Mouse (Mus musculus): ENCODE data around the gene Ccdc83. TPM values are rescaled to one million over a fixed set of nuclear protein-coding genes. Genes with fewer than 3 reads are reported as not detected.

Gene Ccdc83
- polyA plus RNA-seq, 1 experiment: not detected

DNA sequence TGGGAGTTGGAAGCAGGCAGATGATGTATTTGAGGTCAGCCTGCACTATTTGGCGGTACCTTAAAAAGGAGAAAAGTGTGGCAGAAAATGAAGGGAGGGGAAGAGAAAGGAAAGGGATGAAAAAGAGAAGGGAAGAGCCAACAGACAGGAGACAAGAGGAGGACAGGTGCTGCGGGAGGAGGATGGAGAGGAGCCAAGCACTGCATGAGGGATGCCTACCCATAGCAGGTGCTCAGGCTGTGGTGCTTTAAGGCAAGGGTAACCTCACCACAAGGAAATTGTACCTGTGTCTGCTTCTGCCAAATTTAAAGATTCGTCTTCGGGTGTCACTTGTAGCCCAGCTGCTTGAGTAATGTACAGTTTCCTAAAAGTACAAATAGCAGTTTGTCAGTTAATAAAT is 37.5 kb downstream of the Ccdc83 start:
- no peak overlapping the region for H3K4me3 ChIP-seq (ENCODE audit: low read depth, low read length)
- H3K36me3 ChIP-seq (ENCODE audit: control insufficient read depth, insufficient read depth, low read length, poor library complexity, severe bottlenecking): no peaks in the 10 kb centered on the region
- no peak overlapping the region for H3K27ac ChIP-seq (ENCODE audit: insufficient read depth, low read length)
- H3K27me3 ChIP-seq (ENCODE audit: control insufficient read depth, insufficient read depth, low read length, poor library complexity, severe bottlenecking): no peaks in the 10 kb centered on the region
- H3K9ac ChIP-seq (ENCODE audit: low read depth, poor library complexity, severe bottlenecking): no peak overlapping the region
- no peaks in the 10 kb centered on the region for H3K9me3 ChIP-seq (replicated peaks; ENCODE audit: control insufficient read depth, insufficient read depth, low read length, poor library complexity, severe bottlenecking)
- H3K4me1 ChIP-seq (ENCODE audit: control insufficient read depth, insufficient read depth, low read length): no peaks in the 10 kb centered on the region
- TF ChIP-seq CTCF (IDR thresholded peaks at IDR 0.05; ENCODE audit: low read depth, low read length): no peak
- TF ChIP-seq EP300 (IDR thresholded peaks at IDR 0.05; ENCODE audit: insufficient read depth, low read depth, low read length): no peak
- TF ChIP-seq POLR2A (IDR thresholded peaks at IDR 0.05; ENCODE audit: insufficient read depth, low read length): no peak

DNA sequence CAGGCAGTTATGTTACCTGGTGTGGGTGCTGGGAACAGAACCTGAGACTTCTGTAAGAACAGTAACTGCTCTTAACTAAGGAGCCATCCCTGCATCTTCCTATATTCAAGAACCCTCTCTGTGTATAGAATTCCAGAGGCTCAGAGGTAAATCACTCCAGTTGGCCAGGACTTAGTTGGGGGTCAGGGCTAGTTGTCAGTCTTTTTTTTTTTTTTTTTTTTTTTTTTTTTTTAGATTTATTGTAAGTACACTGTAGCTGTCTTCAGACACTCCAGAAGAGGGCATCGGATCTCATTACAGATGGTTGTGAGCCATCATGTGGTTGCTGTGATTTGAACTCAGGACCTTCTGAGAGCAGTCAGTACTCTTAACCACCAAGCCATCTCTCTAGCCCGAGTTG is 44.1 kb downstream of the Ccdc83 start:
- no peak overlapping the region for H3K27ac ChIP-seq (ENCODE audit: insufficient read depth, low read length)
- no peaks in the 10 kb centered on the region for H3K36me3 ChIP-seq (ENCODE audit: control insufficient read depth, insufficient read depth, low read length, poor library complexity, severe bottlenecking)
- no peak for TF ChIP-seq POLR2A (IDR thresholded peaks at IDR 0.05; ENCODE audit: insufficient read depth, low read length)
- TF ChIP-seq CTCF (IDR thresholded peaks at IDR 0.05; ENCODE audit: low read depth, low read length): no peak
- TF ChIP-seq EP300 (IDR thresholded peaks at IDR 0.05; ENCODE audit: insufficient read depth, low read depth, low read length): no peak
- no peak overlapping the region for H3K4me3 ChIP-seq (ENCODE audit: low read depth, low read length)
- H3K9me3 ChIP-seq (replicated peaks; ENCODE audit: control insufficient read depth, insufficient read depth, low read length, poor library complexity, severe bottlenecking): no peaks in the 10 kb centered on the region
- no peak overlapping the region for H3K9ac ChIP-seq (ENCODE audit: low read depth, poor library complexity, severe bottlenecking)
- no peaks in the 10 kb centered on the region for H3K4me1 ChIP-seq (ENCODE audit: control insufficient read depth, insufficient read depth, low read length)
- no peaks in the 10 kb centered on the region for H3K27me3 ChIP-seq (ENCODE audit: control insufficient read depth, insufficient read depth, low read length, poor library complexity, severe bottlenecking)

DNA sequence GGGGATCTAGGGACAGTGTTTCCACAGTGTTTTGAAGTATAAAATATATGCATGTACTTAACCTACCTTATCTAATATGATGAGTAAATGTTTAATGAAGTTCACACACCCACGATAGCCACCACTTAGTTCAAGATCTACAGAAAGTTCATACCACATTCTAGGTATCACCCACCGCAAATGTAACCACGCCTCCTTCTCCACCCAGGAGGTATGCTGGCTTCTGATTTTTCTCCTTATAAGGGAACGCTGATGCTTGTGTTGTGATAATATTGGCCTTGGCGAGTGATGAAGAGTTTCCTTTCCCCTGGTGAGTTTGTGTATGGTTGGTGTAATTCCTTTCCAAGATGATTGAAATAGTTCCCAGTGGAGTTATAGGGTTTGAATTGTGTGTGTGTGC is 47.5 kb downstream of the Ccdc83 start:
- TF ChIP-seq EP300 (IDR thresholded peaks at IDR 0.05; ENCODE audit: insufficient read depth, low read depth, low read length): no peak
- TF ChIP-seq POLR2A (IDR thresholded peaks at IDR 0.05; ENCODE audit: insufficient read depth, low read length): no peak
- TF ChIP-seq CTCF (IDR thresholded peaks at IDR 0.05; ENCODE audit: low read depth, low read length): no peak
- H3K4me3 ChIP-seq (ENCODE audit: low read depth, low read length): no peak overlapping the region
- no peaks in the 10 kb centered on the region for H3K9me3 ChIP-seq (replicated peaks; ENCODE audit: control insufficient read depth, insufficient read depth, low read length, poor library complexity, severe bottlenecking)
- H3K4me1 ChIP-seq (ENCODE audit: control insufficient read depth, insufficient read depth, low read length): no peaks in the 10 kb centered on the region
- no peak overlapping the region for H3K27ac ChIP-seq (ENCODE audit: insufficient read depth, low read length)
- no peak overlapping the region for H3K9ac ChIP-seq (ENCODE audit: low read depth, poor library complexity, severe bottlenecking)
- no peaks in the 10 kb centered on the region for H3K36me3 ChIP-seq (ENCODE audit: control insufficient read depth, insufficient read depth, low read length, poor library complexity, severe bottlenecking)
- no peaks in the 10 kb centered on the region for H3K27me3 ChIP-seq (ENCODE audit: control insufficient read depth, insufficient read depth, low read length, poor library complexity, severe bottlenecking)

DNA sequence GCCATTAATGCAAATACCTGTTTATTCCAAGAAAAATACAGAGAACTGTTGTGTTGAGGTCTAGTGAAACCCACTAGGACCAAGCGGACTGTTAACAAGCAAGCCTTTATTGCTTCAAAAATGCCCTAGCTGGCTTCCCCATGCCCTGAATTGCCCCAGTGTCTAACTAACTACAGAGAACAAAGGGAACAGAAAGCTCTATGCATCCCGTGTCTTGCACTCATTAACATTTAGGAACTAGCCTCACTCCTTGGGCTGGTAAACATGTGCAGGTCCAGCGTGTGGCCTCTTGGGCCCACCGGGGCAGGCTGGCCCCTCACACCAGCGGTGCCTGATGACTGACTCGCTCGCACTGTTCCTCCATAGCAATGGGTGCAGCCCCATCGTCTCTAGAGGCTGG is 49.1 kb downstream of the Ccdc83 start:
- H3K9me3 ChIP-seq (replicated peaks; ENCODE audit: control insufficient read depth, insufficient read depth, low read length, poor library complexity, severe bottlenecking): no peaks in the 10 kb centered on the region
- no peaks in the 10 kb centered on the region for H3K4me1 ChIP-seq (ENCODE audit: control insufficient read depth, insufficient read depth, low read length)
- no peak overlapping the region for H3K4me3 ChIP-seq (ENCODE audit: low read depth, low read length)
- TF ChIP-seq POLR2A (IDR thresholded peaks at IDR 0.05; ENCODE audit: insufficient read depth, low read length) (no peak), EP300 (IDR thresholded peaks at IDR 0.05; ENCODE audit: insufficient read depth, low read depth, low read length) (no peak), CTCF (IDR thresholded peaks at IDR 0.05; ENCODE audit: low read depth, low read length) (no peak)
- no peak overlapping the region for H3K27ac ChIP-seq (ENCODE audit: insufficient read depth, low read length)
- H3K27me3 ChIP-seq (ENCODE audit: control insufficient read depth, insufficient read depth, low read length, poor library complexity, severe bottlenecking): no peaks in the 10 kb centered on the region
- H3K9ac ChIP-seq (ENCODE audit: low read depth, poor library complexity, severe bottlenecking): no peak overlapping the region
- H3K36me3 ChIP-seq (ENCODE audit: control insufficient read depth, insufficient read depth, low read length, poor library complexity, severe bottlenecking): no peaks in the 10 kb centered on the region

DNA sequence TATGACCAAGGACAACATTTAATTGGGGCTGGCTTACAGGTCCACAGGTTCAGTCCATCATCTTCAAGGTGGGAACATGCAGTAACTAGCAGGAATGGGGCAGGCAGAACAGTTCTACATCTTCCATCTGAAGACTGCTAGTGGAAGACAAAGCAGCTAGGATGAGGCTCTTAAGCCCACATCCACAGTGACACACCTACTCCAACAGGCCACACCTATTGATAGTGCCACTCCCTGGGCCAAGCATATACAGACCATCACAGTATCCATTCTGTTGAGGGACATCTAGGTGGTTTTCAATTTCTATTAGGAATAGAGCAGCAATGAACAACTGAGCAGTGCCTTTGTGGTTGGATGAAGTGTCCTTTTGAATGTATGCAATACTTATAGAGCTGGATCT is 54.6 kb downstream of the Ccdc83 start:
- H3K9ac ChIP-seq (ENCODE audit: low read depth, poor library complexity, severe bottlenecking): no peak overlapping the region
- no peaks in the 10 kb centered on the region for H3K4me1 ChIP-seq (ENCODE audit: control insufficient read depth, insufficient read depth, low read length)
- no peak overlapping the region for H3K4me3 ChIP-seq (ENCODE audit: low read depth, low read length)

DNA sequence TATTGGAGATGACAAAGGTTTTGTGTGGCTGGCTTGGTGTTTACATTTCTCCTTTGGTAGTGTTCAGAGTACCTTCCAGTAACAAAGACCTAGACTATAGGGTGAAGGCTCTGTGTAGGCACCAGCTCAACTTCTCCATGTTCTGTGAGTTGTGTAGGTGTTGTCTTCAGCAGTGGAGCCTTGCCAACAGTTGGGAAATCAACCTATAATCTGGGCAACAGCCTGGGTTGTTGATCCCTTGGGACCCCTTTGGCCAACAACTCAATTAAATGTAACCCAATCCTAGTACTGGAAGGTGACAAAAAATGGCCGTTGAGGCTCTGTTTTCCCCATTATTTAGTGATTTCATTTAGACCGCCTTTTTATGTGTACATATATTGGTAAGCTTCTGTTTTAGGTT is 55.5 kb downstream of the Ccdc83 start:
- Histone ChIP-seq H3K27ac (ENCODE audit: insufficient read depth, low read length) (no peak overlapping the region), H3K9me3 (replicated peaks; ENCODE audit: control insufficient read depth, insufficient read depth, low read length, poor library complexity, severe bottlenecking) (no peaks in the 10 kb centered on the region), H3K4me1 (ENCODE audit: control insufficient read depth, insufficient read depth, low read length) (no peaks in the 10 kb centered on the region), H3K27me3 (ENCODE audit: control insufficient read depth, insufficient read depth, low read length, poor library complexity, severe bottlenecking) (no peaks in the 10 kb centered on the region), H3K36me3 (ENCODE audit: control insufficient read depth, insufficient read depth, low read length, poor library complexity, severe bottlenecking) (peaks cover 7% of the 10 kb centered on the region), H3K4me3 (ENCODE audit: low read depth, low read length) (no peak overlapping the region), H3K9ac (ENCODE audit: low read depth, poor library complexity, severe bottlenecking) (no peak overlapping the region)
- TF ChIP-seq CTCF (IDR thresholded peaks at IDR 0.05; ENCODE audit: low read depth, low read length) (no peak), POLR2A (IDR thresholded peaks at IDR 0.05; ENCODE audit: insufficient read depth, low read length) (no peak), EP300 (IDR thresholded peaks at IDR 0.05; ENCODE audit: insufficient read depth, low read depth, low read length) (no peak)

More for the DNA sequence above, 54.6 kb downstream of the Ccdc83 start:
- peaks cover 7% of the 10 kb centered on the region for H3K36me3 ChIP-seq (ENCODE audit: control insufficient read depth, insufficient read depth, low read length, poor library complexity, severe bottlenecking)
- H3K27ac ChIP-seq (ENCODE audit: insufficient read depth, low read length): no peak overlapping the region
- no peaks in the 10 kb centered on the region for H3K27me3 ChIP-seq (ENCODE audit: control insufficient read depth, insufficient read depth, low read length, poor library complexity, severe bottlenecking)
- TF ChIP-seq POLR2A (IDR thresholded peaks at IDR 0.05; ENCODE audit: insufficient read depth, low read length) (no peak), CTCF (IDR thresholded peaks at IDR 0.05; ENCODE audit: low read depth, low read length) (no peak), EP300 (IDR thresholded peaks at IDR 0.05; ENCODE audit: insufficient read depth, low read depth, low read length) (no peak)
- no peaks in the 10 kb centered on the region for H3K9me3 ChIP-seq (replicated peaks; ENCODE audit: control insufficient read depth, insufficient read depth, low read length, poor library complexity, severe bottlenecking)

Measured in ES-Bruce4 (cell line).